Mouse (Mus musculus) spleen, adult 2 months (tissue): Measurements from ENCODE around the gene Adamts14. TPM values are rescaled to one million over a fixed set of nuclear protein-coding genes. Genes with fewer than 3 reads are reported as not detected.

Experiments used
- DNase-seq, 2 experiments: peaks; one replicate each; pipeline versions ENCODE4 v3.0.0 to v3.0.0-alpha.2; 2012 to 2021; ENCODE audit warnings: low spot score in 2 of 2, low read depth in 1 of 2
- H3K27ac ChIP-seq: fragments of 200-500 bp; 2 replicates; pipeline ENCODE4 v1.5.1; 2012; ENCODE audit warnings: low read length, inconsistent platforms; ENCODE audit not compliant: insufficient read depth
- H3K27me3 ChIP-seq: fragments of 200-500 bp; 2 replicates; pipeline ENCODE4 v1.6.1; 2012; ENCODE audit warnings: mild to moderate bottlenecking, moderate library complexity, low read length, inconsistent platforms; ENCODE audit not compliant: control insufficient read depth, insufficient read depth
- H3K36me3 ChIP-seq: fragments of 200-500 bp; 2 replicates; pipeline ENCODE4 v1.6.1; 2012; ENCODE audit warnings: mild to moderate bottlenecking, low read length, inconsistent platforms; ENCODE audit not compliant: control insufficient read depth, insufficient read depth
- H3K4me1 ChIP-seq: fragments of 200-500 bp; 2 replicates; pipeline ENCODE4 v1.6.1; 2011; ENCODE audit warnings: inconsistent platforms; ENCODE audit not compliant: control insufficient read depth, insufficient read depth, insufficient read length
- H3K4me3 ChIP-seq: fragments of 200-500 bp; 2 replicates; pipeline ENCODE4 v1.5.1; 2011; ENCODE audit warnings: mild to moderate bottlenecking, inconsistent platforms; ENCODE audit not compliant: insufficient read depth, insufficient read length; ENCODE audit errors: extremely low read depth
- CTCF ChIP-seq: fragments of 200-500 bp; IDR thresholded peaks from 2 replicates; pipeline ENCODE4 v1.5.1; 2011; ENCODE audit warnings: mild to moderate bottlenecking, inconsistent platforms; ENCODE audit not compliant: insufficient read depth, insufficient read length, insufficient replicate concordance; ENCODE audit errors: extremely low read depth
- POLR2A ChIP-seq: fragments of 200-500 bp; IDR thresholded peaks from 2 replicates; pipeline ENCODE4 v1.6.1; 2011; ENCODE audit warnings: low read depth, low read length, inconsistent platforms
- WGBS: fragments of 180-500 bp; shearing (Covaris S2); methylation state at CpG from one replicate; pipeline ENCODE4 v1.1.7; 2018; 5-methylcytosine and 5-hydroxymethylcytosine counted together
- polyA plus RNA-seq: library from polyadenylated mRNA; depleted of rRNA; stranded (reverse); fragments of >200 nt; gene quantifications from 2 replicates; pipeline ENCODE4 v1.2.3, GENCODE M21; 2012

The Adamts14 gene
- polyA plus RNA-seq, 1 experiment, result 6.9 TPM

DNA sequence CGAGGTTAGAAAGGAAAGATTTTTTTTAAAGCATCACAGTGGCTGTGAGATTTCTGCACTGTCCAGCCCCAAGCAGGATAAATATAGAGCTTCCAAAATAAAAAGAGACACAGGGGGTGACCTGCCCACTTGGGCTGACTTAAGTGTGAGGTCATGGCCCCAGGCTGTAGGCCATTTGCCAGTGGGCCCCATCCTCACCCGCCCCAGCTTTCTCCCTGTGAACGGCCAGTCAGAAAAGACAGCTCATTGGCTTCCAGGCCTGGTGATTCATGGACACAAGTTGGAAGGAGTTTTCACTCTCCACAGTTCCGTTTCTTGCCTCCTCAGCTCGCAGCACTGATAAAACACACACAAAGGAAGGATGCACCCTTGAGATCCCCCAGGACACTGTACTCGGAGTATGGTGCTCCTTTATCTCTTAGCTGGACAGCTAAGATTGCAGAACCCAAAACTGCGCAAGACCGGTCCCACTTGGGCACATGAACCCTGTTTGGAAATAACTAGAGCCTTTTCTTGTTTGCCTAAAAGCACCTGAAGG is 1.1 kb downstream of the Adamts14 start:
- Histone ChIP-seq H3K4me3 (no peak overlapping the region), H3K27ac (0 out of 2 replicates have a peak overlapping the region, but pooled peaks have one; percentile 5), H3K27me3 (peaks cover 4% of the 10 kb centered on the region; the same call in 1 of the 2 replicates), H3K36me3 (no peaks in the 10 kb centered on the region), H3K4me1 (peaks cover 3% of the 10 kb centered on the region; the same call in 1 of the 2 replicates)
- no peak for DNase-seq
- TF ChIP-seq CTCF (no peak), POLR2A (no peak)
- 88% methylated on average over 8 of the region's 8 CpGs for WGBS

DNA sequence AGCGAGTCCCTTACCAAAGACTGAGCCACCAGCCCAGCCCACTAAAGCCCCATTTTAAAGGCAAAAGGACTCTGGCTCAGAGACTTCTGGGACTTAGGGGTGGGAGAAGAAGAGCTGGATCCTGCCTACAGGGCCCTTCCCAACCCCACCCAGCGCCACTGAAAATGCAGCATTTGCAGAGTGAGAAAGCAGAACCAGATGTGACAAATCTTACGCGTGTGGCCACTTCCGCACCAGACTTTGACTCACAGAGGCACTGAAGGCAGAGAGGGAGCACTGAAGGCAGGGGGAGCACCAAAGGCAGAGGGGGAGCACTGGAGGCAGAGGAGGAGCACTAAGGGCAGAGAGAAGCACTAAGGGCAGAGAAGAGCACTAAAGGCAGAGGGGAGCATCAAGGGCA is 5.9 kb downstream of the Adamts14 start:
- no peaks in the 10 kb centered on the region for H3K36me3 ChIP-seq
- TF ChIP-seq CTCF (no peak), POLR2A (no peak)
- no peak overlapping the region for H3K27ac ChIP-seq
- DNase-seq, result no peak
- no peak overlapping the region for H3K4me3 ChIP-seq
- H3K4me1 ChIP-seq, result no peaks in the 10 kb centered on the region
- 49% methylated on average over 5 of the region's 5 CpGs for WGBS
- no peaks in the 10 kb centered on the region for H3K27me3 ChIP-seq

DNA sequence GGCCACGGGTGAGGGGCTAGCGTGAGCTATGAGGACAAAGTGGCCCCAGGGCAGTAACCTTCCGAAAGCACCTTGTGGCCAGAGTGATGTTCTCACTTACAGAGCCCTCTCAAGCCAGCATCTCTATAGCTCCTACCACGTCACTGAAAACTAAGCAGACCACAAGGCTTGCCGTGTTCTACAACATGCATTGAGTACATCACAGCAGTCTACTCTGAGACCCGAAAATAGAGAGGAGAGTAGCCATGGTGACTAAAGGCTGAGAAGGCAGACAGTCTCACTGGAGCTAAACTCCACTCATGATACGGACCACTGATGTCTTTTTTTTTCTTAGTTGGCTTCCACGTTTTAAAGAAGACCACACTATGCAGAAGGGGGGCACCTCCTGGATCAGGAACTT is 9.6 kb downstream of the Adamts14 start:
- DNase-seq, result no peak
- WGBS, result 82% methylated on average over 8 of the region's 8 CpGs
- H3K4me1 ChIP-seq, result no peaks in the 10 kb centered on the region
- no peak overlapping the region for H3K27ac ChIP-seq
- TF ChIP-seq POLR2A (no peak), CTCF (no peak)
- H3K4me3 ChIP-seq, result no peak overlapping the region
- H3K27me3 ChIP-seq, result no peaks in the 10 kb centered on the region
- H3K36me3 ChIP-seq, result no peaks in the 10 kb centered on the region

DNA sequence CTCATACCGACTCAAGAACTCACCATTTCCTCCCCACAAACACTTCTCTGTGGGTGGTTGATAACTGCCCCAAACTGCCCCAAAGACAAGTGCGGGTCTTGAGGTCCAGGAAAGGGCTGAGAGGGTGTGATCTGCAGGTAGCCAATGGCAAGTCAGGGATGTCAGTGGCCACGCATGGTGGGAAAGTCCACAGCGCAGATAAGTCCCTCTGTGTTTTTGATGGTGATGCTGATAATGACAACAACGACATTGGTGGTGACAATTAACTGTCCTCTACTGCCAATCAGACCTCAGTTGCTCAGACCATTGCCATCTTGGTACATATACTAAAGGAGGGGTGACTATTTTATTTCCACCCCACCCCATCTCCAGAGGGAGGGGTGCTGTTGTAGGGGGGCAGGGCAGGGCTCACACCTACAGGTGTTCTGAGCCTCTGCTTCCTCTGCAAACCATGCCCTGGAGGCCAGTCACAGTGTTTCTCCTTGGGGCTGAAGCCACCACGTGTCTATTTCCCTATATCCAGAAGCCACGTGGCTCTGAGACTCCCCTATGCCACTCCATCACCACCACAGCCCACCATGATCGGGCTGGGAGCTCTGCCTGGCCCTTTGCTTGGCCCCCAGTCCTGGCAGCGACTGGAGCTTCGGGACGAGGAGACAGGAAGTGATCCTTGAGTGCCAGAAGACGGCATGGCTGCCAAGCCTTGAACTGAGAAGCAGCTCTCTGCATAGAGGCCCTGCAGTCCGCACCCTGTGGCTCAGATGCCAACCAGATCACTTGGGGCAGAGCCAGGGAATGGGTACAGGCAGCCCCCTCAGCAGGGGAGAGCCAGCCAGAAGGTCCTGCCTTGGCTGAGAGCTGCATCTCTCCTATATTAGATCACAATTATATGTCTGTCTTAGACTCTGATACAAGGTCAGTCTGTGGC is 11.7 kb downstream of the Adamts14 start:
- no peak for TF ChIP-seq CTCF
- no peak for TF ChIP-seq POLR2A

DNA sequence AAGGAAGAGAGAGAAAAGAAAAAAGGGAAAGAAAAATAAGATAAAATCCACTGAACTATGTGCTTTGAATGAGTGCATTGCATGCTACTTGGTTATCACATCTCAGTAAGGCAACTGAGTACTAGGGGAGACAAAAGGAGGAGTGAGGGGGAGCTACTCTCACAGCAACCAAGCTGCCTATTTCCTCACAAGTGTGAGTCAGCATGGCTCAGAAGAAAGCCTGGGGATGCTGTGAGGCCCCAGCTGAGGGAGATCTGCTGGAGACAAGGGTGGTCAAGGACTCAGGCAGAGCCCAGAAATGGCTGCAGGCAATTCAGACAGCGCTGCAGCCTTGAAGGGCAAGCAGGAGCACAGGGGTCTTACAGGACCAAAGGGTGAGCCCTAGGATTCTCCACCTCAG is 15.1 kb downstream of the Adamts14 start:
- Histone ChIP-seq H3K27me3 (no peaks in the 10 kb centered on the region), H3K36me3 (no peaks in the 10 kb centered on the region), H3K27ac (no peak overlapping the region), H3K4me3 (no peak overlapping the region), H3K4me1 (no peaks in the 10 kb centered on the region)
- no peak for DNase-seq
- WGBS, result 83% methylated on average over 1 of the region's 1 CpGs
- no peak for TF ChIP-seq CTCF

More for the DNA sequence above, 11.7 kb downstream of the Adamts14 start:
- no peak for DNase-seq
- 47% methylated on average over 13 of the region's 13 CpGs for WGBS
- Histone ChIP-seq H3K36me3 (no peaks in the 10 kb centered on the region), H3K4me1 (no peaks in the 10 kb centered on the region), H3K4me3 (no peak overlapping the region), H3K27ac (peak overlapping the region; percentile 55; the same call in 1 of the 2 replicates), H3K27me3 (no peaks in the 10 kb centered on the region)

GRCm38 (mm10) chr10:61256665-61257064 is 16.6 kb downstream of the Adamts14 start:
- Histone ChIP-seq H3K27ac (no peak overlapping the region), H3K4me3 (no peak overlapping the region), H3K27me3 (no peaks in the 10 kb centered on the region), H3K36me3 (no peaks in the 10 kb centered on the region), H3K4me1 (no peaks in the 10 kb centered on the region)
- 91% methylated on average over 9 of the region's 9 CpGs for WGBS
- DNase-seq, result no peak
- no peak for TF ChIP-seq POLR2A
- TF ChIP-seq CTCF, result no peak

GRCm38 (mm10) chr10:61255190-61255589 is 18.0 kb downstream of the Adamts14 start:
- Histone ChIP-seq H3K4me1 (no peaks in the 10 kb centered on the region), H3K27me3 (no peaks in the 10 kb centered on the region), H3K36me3 (no peaks in the 10 kb centered on the region), H3K27ac (no peak overlapping the region), H3K4me3 (no peak overlapping the region)
- no peak for TF ChIP-seq POLR2A
- TF ChIP-seq CTCF, result no peak
- DNase-seq, result no peak
- 83% methylated on average over 8 of the region's 8 CpGs for WGBS
